11 mouse cellular contexts compared by ENCODE assay signal in genomic region chr7:83056101-83056935, GRCm38 (mm10).
DNase-seq lines count a peak whose midpoint lies in the region; ATAC-seq and TF ChIP-seq lines count a peak whose summit lies in the region.
"Had no signal": no experiment of that assay in that cellular context is flagged by ENCODE, and none has a peak within 500 bp of the region (broad histone marks: within the 10 kb centered on the region; RNA-seq: fewer than 3 reads in every experiment).

No protein-coding gene starts in this region.

- TF ChIP-seq CTCF in heart, postnatal 0 days (IDR thresholded peaks at IDR 0.05; ENCODE audit: low read depth), result no peak
- no peak for TF ChIP-seq CTCF in brain, embryonic 14.5 days (IDR thresholded peaks at IDR 0.05; ENCODE audit: borderline replicate concordance, extremely low read depth, insufficient read depth, insufficient read length)
- no peak for TF ChIP-seq CTCF in embryonic fibroblast, embryonic 13.5 days (IDR thresholded peaks at IDR 0.05; ENCODE audit: borderline replicate concordance, insufficient read depth, low read length)

- H3K36me3 ChIP-seq in heart, postnatal 0 days (replicated peaks; ENCODE audit: control insufficient read depth, insufficient read depth, low read length), result no peaks in the 10 kb centered on the region
- H3K36me3 ChIP-seq in hindbrain, embryonic 13.5 days, result no peaks in the 10 kb centered on the region
- H3K36me3 ChIP-seq in midbrain, embryonic 10.5 days, result no peaks in the 10 kb centered on the region
- H3K36me3 ChIP-seq: limb, embryonic 12.5 days had no signal

- WGBS in heart, postnatal 0 days, result 35% methylated on average over 13 of the region's 13 CpGs
- WGBS in hindbrain, embryonic 13.5 days, result 88% methylated on average over 13 of the region's 13 CpGs
- 93% methylated on average over 13 of the region's 13 CpGs for WGBS in midbrain, embryonic 10.5 days

- TF ChIP-seq EP300 in heart, postnatal 0 days (IDR thresholded peaks at IDR 0.05; ENCODE audit: low read depth), result no peak

- H3K4me3 ChIP-seq in heart, postnatal 0 days (ENCODE audit: low read depth, low read length), result no peak overlapping the region
- H3K4me3 ChIP-seq in embryonic fibroblast, embryonic 13.5 days (ENCODE audit: insufficient read depth, low read length), result no peak overlapping the region
- H3K4me3 ChIP-seq in hindbrain, embryonic 13.5 days, result no peak overlapping the region
- H3K4me3 ChIP-seq in midbrain, embryonic 10.5 days, result no peak overlapping the region
- H3K4me3 ChIP-seq: limb, embryonic 12.5 days had no signal

- no peaks in the 10 kb centered on the region for H3K9me3 ChIP-seq in heart, postnatal 0 days (replicated peaks; ENCODE audit: control insufficient read depth, low read length)
- H3K9me3 ChIP-seq in hindbrain, embryonic 13.5 days, result no peaks in the 10 kb centered on the region
- no peaks in the 10 kb centered on the region for H3K9me3 ChIP-seq in midbrain, embryonic 10.5 days (replicated peaks)
- H3K9me3 ChIP-seq: limb, embryonic 12.5 days had no signal

- 0 out of 2 replicates have a peak overlapping the region, but pooled peaks have one; percentile 2 for H3K27ac ChIP-seq in heart, postnatal 0 days (ENCODE audit: low read depth)
- peak overlapping the region; percentile 63 for H3K27ac ChIP-seq in embryonic fibroblast, embryonic 13.5 days (ENCODE audit: insufficient read depth, low read length)
- H3K27ac ChIP-seq in hindbrain, embryonic 13.5 days, result no peak overlapping the region
- H3K27ac ChIP-seq in midbrain, embryonic 10.5 days (replicated peaks), result no peak overlapping the region
- H3K27ac ChIP-seq: limb, embryonic 12.5 days had no signal

- H3K27me3 ChIP-seq in heart, postnatal 0 days (ENCODE audit: control insufficient read depth, insufficient read depth, low read length), result no peaks in the 10 kb centered on the region
- no peaks in the 10 kb centered on the region for H3K27me3 ChIP-seq in hindbrain, embryonic 13.5 days
- H3K27me3 ChIP-seq in midbrain, embryonic 10.5 days (ENCODE audit: low read depth, poor library complexity, severe bottlenecking), result no peaks in the 10 kb centered on the region
- H3K27me3 ChIP-seq: limb, embryonic 12.5 days had no signal

- no peak overlapping the region for H3K9ac ChIP-seq in heart, postnatal 0 days (replicated peaks; ENCODE audit: low read depth, low read length)
- no peak overlapping the region for H3K9ac ChIP-seq in hindbrain, embryonic 13.5 days
- H3K9ac ChIP-seq: limb, embryonic 12.5 days had no signal

- TF ChIP-seq POLR2A in brain, embryonic 14.5 days (IDR thresholded peaks at IDR 0.05; ENCODE audit: borderline replicate concordance, extremely low read depth, insufficient read depth, insufficient read length, poor library complexity, severe bottlenecking), result no peak
- TF ChIP-seq POLR2A in embryonic fibroblast, embryonic 13.5 days (IDR thresholded peaks at IDR 0.05; ENCODE audit: low read depth, low read length), result no peak

- DNase-seq in heart, postnatal 0 days (ENCODE audit: low spot score), result peak; percentile 41
- DNase-seq in heart, adult 9 months (ENCODE audit: low spot score in 2 of 2), result no peak
- peak; percentile 35 for DNase-seq in brain, embryonic 14.5 days (ENCODE audit: low read depth)
- no peak for DNase-seq in midbrain, embryonic 10.5 days (ENCODE audit: low spot score)
- DNase-seq: adrenal gland, adult 8-10 months; cerebellum, adult 2 months; kidney, postnatal 25 days had no signal

- 0 out of 2 replicates have a peak overlapping the region, but pooled peaks have one; percentile 16 for H3K4me2 ChIP-seq in heart, postnatal 0 days (ENCODE audit: low read depth, low read length)
- no peak overlapping the region for H3K4me2 ChIP-seq in hindbrain, embryonic 13.5 days
- H3K4me2 ChIP-seq: limb, embryonic 12.5 days had no signal

- peak; percentile 51; the same call in 1 of the 2 replicates for ATAC-seq in heart, postnatal 0 days (ENCODE audit: insufficient read depth, low read depth)
- ATAC-seq in megakaryocyte-erythroid progenitor cell, adult 5-6 weeks (replicated peaks; ENCODE audit: low FRiP score, low TSS enrichment, poor library complexity, severe bottlenecking), result peak; percentile 47; the same call in 1 of the 2 replicates
- ATAC-seq in hindbrain, embryonic 13.5 days (ENCODE audit: low FRiP score), result no peak

- H3K4me1 ChIP-seq in heart, postnatal 0 days (ENCODE audit: control insufficient read depth, insufficient read depth), result no peaks in the 10 kb centered on the region
- no peaks in the 10 kb centered on the region for H3K4me1 ChIP-seq in embryonic fibroblast, embryonic 13.5 days (ENCODE audit: control insufficient read depth, insufficient read depth, low read length)
- no peaks in the 10 kb centered on the region for H3K4me1 ChIP-seq in hindbrain, embryonic 13.5 days (replicated peaks)
- peaks cover 6% of the 10 kb centered on the region for H3K4me1 ChIP-seq in midbrain, embryonic 10.5 days

Comparison
In these comparisons a context has a peak if more than half of its experiments do, and no peak if none do; other contexts are left out.
1. DNase-seq: peak in heart, postnatal 0 days (single experiment) and brain, embryonic 14.5 days (single experiment); none in heart, adult 9 months (0 of 2) and midbrain, embryonic 10.5 days (single experiment).
2. H3K27ac ChIP-seq: peak in heart, postnatal 0 days (single experiment) and embryonic fibroblast, embryonic 13.5 days (single experiment); none in hindbrain, embryonic 13.5 days (single experiment) and midbrain, embryonic 10.5 days (single experiment).